Comparison of ENCODE assay signal across 8 mouse cellular contexts in the genomic region with DNA sequence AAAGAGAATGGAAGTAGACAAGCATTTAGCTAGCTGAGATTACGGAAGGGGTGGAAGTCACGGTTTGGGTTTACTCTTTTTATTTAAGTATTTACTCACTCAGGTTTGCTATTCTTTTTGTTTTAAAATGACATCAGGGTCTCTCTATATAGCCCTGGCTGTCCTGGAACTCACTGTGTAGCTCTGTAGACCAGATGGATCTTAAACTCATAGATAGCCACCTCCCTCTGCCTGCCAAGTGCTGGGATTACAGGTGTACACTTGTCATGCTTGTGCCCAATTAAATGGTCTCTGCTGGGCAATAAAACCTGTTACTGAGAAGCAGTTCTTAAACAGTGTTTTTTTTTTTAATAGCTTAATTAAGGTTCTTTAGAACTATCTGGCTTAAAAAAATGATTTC. TPM values are rescaled to one million over a fixed set of nuclear protein-coding genes. Genes with fewer than 3 reads are reported as not detected.
DNase-seq lines count a peak whose midpoint lies in the region; ATAC-seq and TF ChIP-seq lines count a peak whose summit lies in the region.

No protein-coding gene starts in this region.

- H3K9ac ChIP-seq in embryonic facial prominence, embryonic 13.5 days: peak overlapping the region; percentile 58
- peak overlapping the region; percentile 54 for H3K9ac ChIP-seq in kidney, embryonic 16.5 days (replicated peaks; ENCODE audit: low read length)

- peak; percentile 33 for DNase-seq in cerebellum, adult 11-12 months
- no peak for DNase-seq in cerebellum, postnatal 4 days (ENCODE audit: low spot score in 2 of 2)
- DNase-seq in midbrain, embryonic 10.5 days (ENCODE audit: low spot score): no peak
- no peak for DNase-seq in layer of hippocampus, adult 11-12 months (ENCODE audit: low spot score)
- no peak for DNase-seq in gastrocnemius, adult 8-10 months (ENCODE audit: low spot score in 2 of 2)

- H3K4me3 ChIP-seq in E14TG2a.4 (replicated peaks; ENCODE audit: low read length): peak overlapping the region; percentile 95
- peak overlapping the region; percentile 89 for H3K4me3 ChIP-seq in embryonic facial prominence, embryonic 13.5 days
- peak overlapping the region; percentile 97 for H3K4me3 ChIP-seq in kidney, embryonic 16.5 days (ENCODE audit: low read length)
- peak overlapping the region; percentile 94 for H3K4me3 ChIP-seq in midbrain, embryonic 10.5 days

- no peak overlapping the region for H3K27ac ChIP-seq in embryonic facial prominence, embryonic 13.5 days
- no peak overlapping the region for H3K27ac ChIP-seq in kidney, embryonic 16.5 days (ENCODE audit: low read length)
- no peak overlapping the region for H3K27ac ChIP-seq in midbrain, embryonic 10.5 days (replicated peaks)

- 51% methylated on average over 2 of the region's 2 CpGs for WGBS in embryonic facial prominence, embryonic 13.5 days
- WGBS in kidney, embryonic 16.5 days: 32% methylated on average over 2 of the region's 2 CpGs
- 83% methylated on average over 2 of the region's 2 CpGs for WGBS in midbrain, embryonic 10.5 days

- H3K9me3 ChIP-seq in E14TG2a.4 (ENCODE audit: low read length): no peaks in the 10 kb centered on the region
- no peaks in the 10 kb centered on the region for H3K9me3 ChIP-seq in embryonic facial prominence, embryonic 13.5 days
- H3K9me3 ChIP-seq in kidney, embryonic 16.5 days (ENCODE audit: low read length): no peaks in the 10 kb centered on the region
- H3K9me3 ChIP-seq in midbrain, embryonic 10.5 days (replicated peaks): no peaks in the 10 kb centered on the region

- no peaks in the 10 kb centered on the region for H3K36me3 ChIP-seq in E14TG2a.4 (ENCODE audit: insufficient read depth, low read length)
- no peaks in the 10 kb centered on the region for H3K36me3 ChIP-seq in embryonic facial prominence, embryonic 13.5 days
- no peaks in the 10 kb centered on the region for H3K36me3 ChIP-seq in kidney, embryonic 16.5 days (ENCODE audit: insufficient read depth, low read length)
- peaks cover 4% of the 10 kb centered on the region; the same call in 1 of the 2 replicates for H3K36me3 ChIP-seq in midbrain, embryonic 10.5 days

- H3K27me3 ChIP-seq in E14TG2a.4 (ENCODE audit: insufficient read depth, low read length): no peaks in the 10 kb centered on the region
- no peaks in the 10 kb centered on the region for H3K27me3 ChIP-seq in embryonic facial prominence, embryonic 13.5 days
- no peaks in the 10 kb centered on the region for H3K27me3 ChIP-seq in kidney, embryonic 16.5 days (ENCODE audit: insufficient read depth, low read length)
- no peaks in the 10 kb centered on the region for H3K27me3 ChIP-seq in midbrain, embryonic 10.5 days (ENCODE audit: low read depth, poor library complexity, severe bottlenecking)

- TF ChIP-seq CTCF in E14TG2a.4 (conservative IDR thresholded peaks at IDR 0.05; ENCODE audit: low read length): no peak

- peak overlapping the region; percentile 80 for H3K4me2 ChIP-seq in embryonic facial prominence, embryonic 13.5 days
- H3K4me2 ChIP-seq in kidney, embryonic 16.5 days (replicated peaks; ENCODE audit: low read depth, low read length): peak overlapping the region; percentile 71

- ATAC-seq in embryonic facial prominence, embryonic 13.5 days (ENCODE audit: insufficient number of reproducible peaks, insufficient read depth, low FRiP score, low TSS enrichment, low read depth): no peak
- ATAC-seq in kidney, embryonic 16.5 days (ENCODE audit: low FRiP score, low TSS enrichment): no peak

- peaks cover 35% of the 10 kb centered on the region for H3K4me1 ChIP-seq in E14TG2a.4 (replicated peaks; ENCODE audit: low read depth, low read length)
- H3K4me1 ChIP-seq in embryonic facial prominence, embryonic 13.5 days: peaks cover 19% of the 10 kb centered on the region
- peaks cover 24% of the 10 kb centered on the region for H3K4me1 ChIP-seq in kidney, embryonic 16.5 days (ENCODE audit: insufficient read depth, low read length)
- H3K4me1 ChIP-seq in midbrain, embryonic 10.5 days: peaks cover 22% of the 10 kb centered on the region

RNA-seq across cellular contexts. Expression of gene Arf4, which starts 2.1 kb away (rescaled TPM):
- polyA plus RNA-seq in embryonic facial prominence, embryonic 13.5 days (2015; fragmentation: Nextera tagmentation; extraction: Ambion mirVana): 600 and 602 TPM in 2 replicates
- 589 and 630 TPM in 2 replicates for polyA plus RNA-seq in kidney, embryonic 16.5 days (2015; fragmentation: Nextera tagmentation; extraction: Ambion mirVana)
- polyA plus RNA-seq in midbrain, embryonic 10.5 days (2016; fragmentation: Nextera tagmentation; extraction: Ambion mirVana): 517 and 522 TPM in 2 replicates
- total RNA-seq in gastrocnemius, adult 8-10 months (2022): 10 to 100 TPM; 21.4 to 35.6 (median 25.4) TPM

RNA-seq across cellular contexts. Expression of gene Pde12, which starts 29.7 kb away (rescaled TPM):
- polyA plus RNA-seq in embryonic facial prominence, embryonic 13.5 days (2015; fragmentation: Nextera tagmentation; extraction: Ambion mirVana): 10.6 and 11.2 TPM in 2 replicates
- 10.4 and 10.6 TPM in 2 replicates for polyA plus RNA-seq in kidney, embryonic 16.5 days (2015; fragmentation: Nextera tagmentation; extraction: Ambion mirVana)
- 11.2 and 11.8 TPM in 2 replicates for polyA plus RNA-seq in midbrain, embryonic 10.5 days (2016; fragmentation: Nextera tagmentation; extraction: Ambion mirVana)
- 1 to 10 TPM; 3.7 to 4.7 (median 4.0) TPM for total RNA-seq in gastrocnemius, adult 8-10 months (2022)

RNA-seq across cellular contexts. Expression of gene Dnah12, which starts 53.1 kb away (rescaled TPM):
- 0.03 TPM in 2 replicates for polyA plus RNA-seq in embryonic facial prominence, embryonic 13.5 days (2015; fragmentation: Nextera tagmentation; extraction: Ambion mirVana)
- 0.14 and 0.21 TPM in 2 replicates for polyA plus RNA-seq in kidney, embryonic 16.5 days (2015; fragmentation: Nextera tagmentation; extraction: Ambion mirVana)
- 0.06 TPM in 1 of 2 replicates, not detected in the other for polyA plus RNA-seq in midbrain, embryonic 10.5 days (2016; fragmentation: Nextera tagmentation; extraction: Ambion mirVana)
- total RNA-seq in gastrocnemius, adult 8-10 months (2022): not detected
